Mouse (Mus musculus) C2C12 (cell line): ENCODE data around the gene Crygn. TPM values are rescaled to one million over a fixed set of nuclear protein-coding genes. Genes with fewer than 3 reads are reported as not detected.

Experiments used
- H3K27me3 ChIP-seq: one replicate; pipeline ENCODE4 v1.6.1; 2011; ENCODE audit not compliant: control insufficient read depth, insufficient read depth, insufficient read length
- H3K36me3 ChIP-seq: one replicate; pipeline ENCODE4 v1.6.1; 2011; ENCODE audit not compliant: control insufficient read depth, insufficient read depth
- H3K4me3 ChIP-seq: one replicate; pipeline ENCODE4 v1.5.1; 2011; ENCODE audit warnings: mild to moderate bottlenecking, control low read depth; ENCODE audit not compliant: poor library complexity, insufficient read depth, severe bottlenecking
- H3K79me2 ChIP-seq: one replicate; pipeline ENCODE4 v1.6.1; 2011; ENCODE audit not compliant: control insufficient read depth, insufficient read depth
- H3K79me3 ChIP-seq: one replicate; pipeline ENCODE4 v1.6.1; 2011; ENCODE audit warnings: low read depth, control low read depth
- H3ac ChIP-seq: one replicate; pipeline ENCODE3; 2011; ENCODE audit warnings: low read depth; ENCODE audit not compliant: control insufficient read depth, insufficient read length
- CEBPB ChIP-seq: IDR thresholded peaks from one replicate; pipeline ENCODE4 v1.6.1; 2011; ENCODE audit warnings: low read depth, mild to moderate bottlenecking, control low read depth, moderate library complexity
- CTCF ChIP-seq: IDR thresholded peaks from one replicate; pipeline ENCODE4 v1.5.1; 2011; ENCODE audit not compliant: control insufficient read depth, insufficient read depth, insufficient read length
- FOSL1 ChIP-seq: IDR thresholded peaks from one replicate; pipeline ENCODE4 v1.8.0; 2011; ENCODE audit warnings: mild to moderate bottlenecking, low read length; ENCODE audit not compliant: poor library complexity, insufficient read depth, severe bottlenecking
- MAX ChIP-seq: IDR thresholded peaks from one replicate; pipeline ENCODE4 v1.6.1; 2011; ENCODE audit warnings: mild to moderate bottlenecking, control low read depth
- MYOD1 ChIP-seq: IDR thresholded peaks from one replicate; pipeline ENCODE4 v1.6.1; 2011; ENCODE audit warnings: low read depth; ENCODE audit not compliant: control insufficient read depth, insufficient read length
- MYOG ChIP-seq: IDR thresholded peaks from one replicate; pipeline ENCODE4 v1.6.1; 2011; ENCODE audit not compliant: control insufficient read depth, insufficient read length; ENCODE audit errors: extremely low read depth
- USF1 ChIP-seq: IDR thresholded peaks from one replicate; pipeline ENCODE4 v1.6.1; 2011; ENCODE audit warnings: low read depth, mild to moderate bottlenecking, control low read depth, moderate library complexity
- polyA plus RNA-seq: library from polyadenylated mRNA; unstranded; fragments of >200 nt; fragmentation: generic; extraction: Trizol; gene quantifications from one replicate; pipeline ENCODE4 v1.2.1, GENCODE M21; 2012; ENCODE audit warnings: missing spikeins

Gene Crygn
- polyA plus RNA-seq, 1 experiment: not detected

GRCm38 (mm10) chr5:24797858-24798257 is 40.0 kb upstream of the Crygn start:
- Histone ChIP-seq H3ac (no peak overlapping the region), H3K36me3 (peaks cover under 1% of the 10 kb centered on the region), H3K27me3 (no peaks in the 10 kb centered on the region), H3K79me2 (no peaks in the 10 kb centered on the region), H3K4me3 (no peak overlapping the region), H3K79me3 (no peaks in the 10 kb centered on the region)
- TF ChIP-seq CTCF (no peak), CEBPB (no peak), MYOG (no peak), USF1 (no peak), MYOD1 (no peak), MAX (no peak), FOSL1 (no peak)

GRCm38 (mm10) chr5:24792961-24793360 is 35.2 kb upstream of the Crygn start:
- H3K36me3 ChIP-seq: no peaks in the 10 kb centered on the region
- no peaks in the 10 kb centered on the region for H3K27me3 ChIP-seq
- no peak for TF ChIP-seq USF1
- no peak for TF ChIP-seq FOSL1
- TF ChIP-seq MYOD1: no peak
- TF ChIP-seq MYOG: no peak
- TF ChIP-seq MAX: no peak
- no peak for TF ChIP-seq CTCF
- TF ChIP-seq CEBPB: no peak
- H3K79me2 ChIP-seq: no peaks in the 10 kb centered on the region
- no peak overlapping the region for H3ac ChIP-seq
- H3K4me3 ChIP-seq: no peak overlapping the region
- H3K79me3 ChIP-seq: no peaks in the 10 kb centered on the region

GRCm38 (mm10) chr5:24782957-24783356 is 25.1 kb upstream of the Crygn start:
- Histone ChIP-seq H3K79me3 (no peaks in the 10 kb centered on the region), H3ac (no peak overlapping the region), H3K36me3 (no peaks in the 10 kb centered on the region), H3K79me2 (no peaks in the 10 kb centered on the region), H3K4me3 (no peak overlapping the region), H3K27me3 (peaks cover 16% of the 10 kb centered on the region)
- TF ChIP-seq CTCF: no peak
- TF ChIP-seq CEBPB: no peak

GRCm38 (mm10) chr5:24781048-24781447 is 23.2 kb upstream of the Crygn start:
- Histone ChIP-seq H3ac (no peak overlapping the region), H3K4me3 (no peak overlapping the region), H3K79me3 (no peaks in the 10 kb centered on the region), H3K36me3 (no peaks in the 10 kb centered on the region), H3K27me3 (peaks cover 16% of the 10 kb centered on the region), H3K79me2 (no peaks in the 10 kb centered on the region)
- no peak for TF ChIP-seq CTCF
- no peak for TF ChIP-seq MAX
- no peak for TF ChIP-seq MYOG
- TF ChIP-seq MYOD1: no peak
- no peak for TF ChIP-seq USF1
- no peak for TF ChIP-seq FOSL1
- no peak for TF ChIP-seq CEBPB

GRCm38 (mm10) chr5:24779881-24780512 is 22.2 kb upstream of the Crygn start:
- Histone ChIP-seq H3K79me2 (no peaks in the 10 kb centered on the region), H3K27me3 (peaks cover 16% of the 10 kb centered on the region), H3K79me3 (no peaks in the 10 kb centered on the region), H3K36me3 (no peaks in the 10 kb centered on the region), H3ac (no peak overlapping the region), H3K4me3 (no peak overlapping the region)
- no peak for TF ChIP-seq MAX
- peak; percentile 21 for TF ChIP-seq CTCF
- TF ChIP-seq FOSL1: no peak
- no peak for TF ChIP-seq MYOD1
- no peak for TF ChIP-seq MYOG

GRCm38 (mm10) chr5:24779321-24779720 is 21.5 kb upstream of the Crygn start:
- TF ChIP-seq MYOG (no peak), CEBPB (no peak), FOSL1 (no peak), MYOD1 (no peak), CTCF (no peak), USF1 (no peak), MAX (no peak)
- Histone ChIP-seq H3K36me3 (no peaks in the 10 kb centered on the region), H3K27me3 (peaks cover 13% of the 10 kb centered on the region), H3K79me3 (no peaks in the 10 kb centered on the region), H3ac (no peak overlapping the region), H3K4me3 (no peak overlapping the region), H3K79me2 (no peaks in the 10 kb centered on the region)
